7 mouse cellular contexts compared by ENCODE assay signal in the genomic region with DNA sequence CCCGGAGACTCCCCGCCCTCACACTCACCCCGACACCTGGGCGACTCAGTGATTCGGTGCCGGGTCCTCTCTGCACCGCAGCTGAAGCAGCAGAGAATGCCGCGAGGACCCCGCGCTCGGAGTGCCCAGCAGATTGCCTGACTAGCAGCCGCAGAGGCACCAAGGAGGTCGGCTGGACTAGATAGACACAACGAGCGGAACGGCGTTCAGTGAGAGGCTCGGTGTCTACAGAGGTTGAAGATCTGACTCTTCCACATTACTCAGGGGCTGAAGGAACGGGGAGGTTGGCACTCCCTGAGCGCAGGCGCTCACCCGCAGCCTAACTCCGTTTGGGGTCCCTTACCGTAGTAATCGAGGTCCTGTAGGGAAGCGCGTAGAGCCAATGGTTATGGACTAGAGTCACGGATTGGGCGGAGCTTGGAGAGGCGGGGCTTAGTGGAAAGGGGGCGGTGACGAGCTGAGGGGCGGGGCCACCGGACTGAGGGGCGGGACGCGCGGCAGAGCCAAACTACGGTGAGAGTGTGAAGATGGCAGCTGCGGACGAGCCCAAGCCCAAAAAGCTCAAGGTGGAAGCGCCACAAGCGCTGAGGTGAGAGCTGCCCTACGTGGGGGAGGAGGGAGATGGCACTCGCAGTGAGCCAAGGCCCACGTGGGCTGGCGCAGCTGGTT. TPM values are rescaled to one million over a fixed set of nuclear protein-coding genes. Genes with fewer than 3 reads are reported as not detected.
DNase-seq lines count a peak whose midpoint lies in the region; ATAC-seq lines count a peak whose summit lies in the region.

Ap3m1 (minus strand) TSS at position 397 of the 669 bp plus-strand sequence.
Adk (plus strand) TSS at position 463 of the 669 bp plus-strand sequence.

- H3K36me3 ChIP-seq in embryonic facial prominence, embryonic 11.5 days (replicated peaks; ENCODE audit: control insufficient read depth, insufficient read depth, low read depth, low read length), result no peaks in the 10 kb centered on the region
- H3K36me3 ChIP-seq in limb, embryonic 10.5 days, result peaks cover 15% of the 10 kb centered on the region
- no peaks in the 10 kb centered on the region for H3K36me3 ChIP-seq in midbrain, embryonic 13.5 days

- peak within 1 kb of the TSS; percentile 77 for H3K9ac ChIP-seq in embryonic facial prominence, embryonic 11.5 days (replicated peaks; ENCODE audit: low read length)
- peak within 1 kb of the TSS; percentile 88 for H3K9ac ChIP-seq in midbrain, embryonic 13.5 days (replicated peaks)

- peak within 1 kb of the TSS; percentile 63 for H3K27ac ChIP-seq in embryonic facial prominence, embryonic 11.5 days (replicated peaks; ENCODE audit: low read depth, low read length)
- peak within 1 kb of the TSS; percentile 97 for H3K27ac ChIP-seq in limb, embryonic 10.5 days
- H3K27ac ChIP-seq in midbrain, embryonic 13.5 days, result peak within 1 kb of the TSS; percentile 86

- peak; percentile 96 for ATAC-seq in embryonic facial prominence, embryonic 11.5 days (replicated peaks; ENCODE audit: insufficient number of reproducible peaks, low FRiP score, low TSS enrichment, low read depth)
- ATAC-seq in granulocyte monocyte progenitor cell, adult 5-6 weeks (replicated peaks; ENCODE audit: poor library complexity, severe bottlenecking), result peak; percentile 86
- ATAC-seq in midbrain, embryonic 13.5 days, result peak; percentile 99

- H3K27me3 ChIP-seq in embryonic facial prominence, embryonic 11.5 days (ENCODE audit: control insufficient read depth, insufficient read depth, low read length), result no peaks in the 10 kb centered on the region
- no peaks in the 10 kb centered on the region for H3K27me3 ChIP-seq in limb, embryonic 10.5 days (ENCODE audit: low read depth, poor library complexity, severe bottlenecking)
- H3K27me3 ChIP-seq in midbrain, embryonic 13.5 days, result no peaks in the 10 kb centered on the region

- under 1% methylated on average over 48 of the region's 48 CpGs for WGBS in embryonic facial prominence, embryonic 11.5 days
- under 1% methylated on average over 48 of the region's 48 CpGs for WGBS in limb, embryonic 10.5 days
- under 1% methylated on average over 48 of the region's 48 CpGs for WGBS in midbrain, embryonic 13.5 days

- DNase-seq in adrenal gland, postnatal 14 days, result peak; percentile 97
- peak; percentile 97 for DNase-seq in embryonic facial prominence, embryonic 11.5 days (ENCODE audit: low spot score)
- DNase-seq in kidney, adult 11 months, result peak; percentile 94
- peak; percentile 96 for DNase-seq in limb, embryonic 10.5 days (ENCODE audit: low spot score)
- peak; percentile 93 for DNase-seq in spleen, adult 12 weeks (ENCODE audit: low spot score)

- peak within 1 kb of the TSS; percentile 78 for H3K4me3 ChIP-seq in embryonic facial prominence, embryonic 11.5 days (ENCODE audit: low read depth, low read length)
- H3K4me3 ChIP-seq in limb, embryonic 10.5 days, result peak within 1 kb of the TSS; percentile 88
- H3K4me3 ChIP-seq in midbrain, embryonic 13.5 days (replicated peaks), result peak within 1 kb of the TSS; percentile 81

- peak within 1 kb of the TSS; percentile 85 for H3K4me2 ChIP-seq in embryonic facial prominence, embryonic 11.5 days (ENCODE audit: low read depth, low read length)
- peak within 1 kb of the TSS; percentile 82 for H3K4me2 ChIP-seq in midbrain, embryonic 13.5 days (replicated peaks)

- H3K9me3 ChIP-seq in embryonic facial prominence, embryonic 11.5 days (replicated peaks; ENCODE audit: control insufficient read depth, low read length), result no peaks in the 10 kb centered on the region
- H3K9me3 ChIP-seq in limb, embryonic 10.5 days (replicated peaks), result no peaks in the 10 kb centered on the region
- H3K9me3 ChIP-seq in midbrain, embryonic 13.5 days, result no peaks in the 10 kb centered on the region

- H3K4me1 ChIP-seq in embryonic facial prominence, embryonic 11.5 days (ENCODE audit: control insufficient read depth, insufficient read depth, low read length), result no peaks in the 10 kb centered on the region
- H3K4me1 ChIP-seq in limb, embryonic 10.5 days, result peaks cover 10% of the 10 kb centered on the region
- peaks cover 12% of the 10 kb centered on the region for H3K4me1 ChIP-seq in midbrain, embryonic 13.5 days (replicated peaks)

RNA-seq across cellular contexts. Expression of gene Ap3m1, which starts in this region (rescaled TPM):
- 87.7 and 99.3 TPM in 2 replicates for total RNA-seq in adrenal gland, postnatal 14 days (2021)
- 111 and 118 TPM in 2 replicates for polyA plus RNA-seq in embryonic facial prominence, embryonic 11.5 days (2014; fragmentation: Nextera tagmentation; extraction: Ambion mirVana)
- total RNA-seq in granulocyte monocyte progenitor cell, adult 5-6 weeks (2014; fragmentation: Nextera tagmentation), result 54.1 and 71.7 TPM in 2 replicates
- total RNA-seq in granulocyte monocyte progenitor cell, adult 5-6 weeks (2017), result 66.0 and 83.4 TPM in 2 replicates
- 70.6 and 78.4 TPM in 2 replicates for polyA plus RNA-seq in limb, embryonic 10.5 days (2016; fragmentation: Nextera tagmentation; extraction: Ambion mirVana)
- 103 TPM in 2 replicates for polyA plus RNA-seq in midbrain, embryonic 13.5 days (2015; fragmentation: Nextera tagmentation; extraction: Ambion mirVana)

RNA-seq across cellular contexts. Expression of gene Adk, which starts in this region (rescaled TPM):
- total RNA-seq in adrenal gland, postnatal 14 days (2021), result 97.4 and 164 TPM in 2 replicates
- 152 and 178 TPM in 2 replicates for polyA plus RNA-seq in embryonic facial prominence, embryonic 11.5 days (2014; fragmentation: Nextera tagmentation; extraction: Ambion mirVana)
- total RNA-seq in granulocyte monocyte progenitor cell, adult 5-6 weeks (2014; fragmentation: Nextera tagmentation), result 69.1 and 73.1 TPM in 2 replicates
- total RNA-seq in granulocyte monocyte progenitor cell, adult 5-6 weeks (2017), result 96.7 and 125 TPM in 2 replicates
- 170 and 179 TPM in 2 replicates for polyA plus RNA-seq in limb, embryonic 10.5 days (2016; fragmentation: Nextera tagmentation; extraction: Ambion mirVana)
- 50.0 and 53.5 TPM in 2 replicates for polyA plus RNA-seq in midbrain, embryonic 13.5 days (2015; fragmentation: Nextera tagmentation; extraction: Ambion mirVana)

Comparison
In these comparisons a context has a peak if more than half of its experiments do, and no peak if none do; other contexts are left out.
1. Peak in every context shown above with its lines: DNase-seq, ATAC-seq, H3K4me3 ChIP-seq and H3K27ac ChIP-seq.